Mouse (Mus musculus) ES-E14 (cell line): ENCODE data around the gene Lipf. TPM values are rescaled to one million over a fixed set of nuclear protein-coding genes. Genes with fewer than 3 reads are reported as not detected.
A peak's percentile ranks its signal among the peaks of the same experiment; 100 is the strongest.

Experiments used
- DNase-seq: peaks from one replicate; pipeline ENCODE4 v3.0.0-alpha.2; 2013; ENCODE audit warnings: low read depth, low spot score
- H3K27ac ChIP-seq: 2 replicates; pipeline ENCODE4 v1.5.1; 2012; ENCODE audit warnings: low read depth, mild to moderate bottlenecking, low read length, moderate library complexity, mixed read lengths; ENCODE audit not compliant: poor library complexity, insufficient read depth, severe bottlenecking
- H3K36me3 ChIP-seq: 2 replicates; pipeline ENCODE4 v1.6.1; 2012; ENCODE audit warnings: mild to moderate bottlenecking, low read length, moderate library complexity, mixed read lengths; ENCODE audit not compliant: control insufficient read depth, poor library complexity, insufficient read depth, severe bottlenecking
- H3K4me1 ChIP-seq, 2 experiments: fragments of 150-350 bp in 1 of 2; sonication (generic) in 1 of 2; 2 replicates each; pipeline ENCODE4 v1.6.1; 2012; ENCODE audit warnings: low read length in 2 of 2, mild to moderate bottlenecking in 1 of 2, mixed read lengths in 1 of 2; ENCODE audit not compliant: control insufficient read depth in 2 of 2, insufficient read depth in 2 of 2, poor library complexity in 1 of 2
- H3K4me3 ChIP-seq, 2 experiments: fragments of 150-350 bp in 1 of 2; sonication (generic) in 1 of 2; 2 replicates each; pipeline ENCODE4 v1.5.1; 2012; ENCODE audit warnings: low read length in 2 of 2, low read depth in 1 of 2, mild to moderate bottlenecking in 1 of 2, mixed read lengths in 1 of 2; ENCODE audit not compliant: insufficient read depth in 1 of 2, poor library complexity in 1 of 2, severe bottlenecking in 1 of 2
- H3K9ac ChIP-seq: 2 replicates; pipeline ENCODE4 v1.6.1; 2012; ENCODE audit warnings: low read depth, mild to moderate bottlenecking, low read length, mixed read lengths; ENCODE audit not compliant: poor library complexity, insufficient read depth, severe bottlenecking
- H3K9me3 ChIP-seq: fragments of 150-350 bp; sonication (generic); 2 replicates; pipeline ENCODE4 v1.6.1; 2012; ENCODE audit warnings: low read depth, mild to moderate bottlenecking, low read length; ENCODE audit not compliant: control insufficient read depth, insufficient read depth
- CHD2 ChIP-seq: IDR thresholded peaks from 2 replicates; pipeline ENCODE4 v1.6.1; 2014; ENCODE audit warnings: mild to moderate bottlenecking, low read depth, low read length, inconsistent platforms
- HCFC1 ChIP-seq: IDR thresholded peaks from 2 replicates; pipeline ENCODE4 v1.6.1; 2012; ENCODE audit warnings: low read length, inconsistent platforms, borderline replicate concordance; ENCODE audit not compliant: insufficient read depth
- MAFK ChIP-seq: IDR thresholded peaks from 2 replicates; pipeline ENCODE4 v1.6.1; 2014; ENCODE audit warnings: mild to moderate bottlenecking, low read depth, low read length, inconsistent platforms; ENCODE audit not compliant: insufficient read depth
- ZC3H11A ChIP-seq: IDR thresholded peaks from 2 replicates; pipeline ENCODE4 v1.6.1; 2012; ENCODE audit warnings: low read depth, mild to moderate bottlenecking, inconsistent platforms, low read length, borderline replicate concordance
- ZNF384 ChIP-seq: IDR thresholded peaks from 2 replicates; pipeline ENCODE4 v1.6.1; 2012; ENCODE audit warnings: low read depth, low read length, inconsistent platforms
- in situ Hi-C, 2 experiments: fragments of 600-800 bp; cut with MboI; formaldehyde crosslinking; loops; one replicate each; pipeline ENCODE4 v1.15.1; 2025; ENCODE audit warnings: low sequenced_read_pairs in 2 of 2, inconsistent platforms in 1 of 2; ENCODE audit not compliant: unreplicated experiment in 2 of 2
- total RNA-seq: library from RNA; depleted of rRNA; stranded (reverse); fragments of 300-350 nt; gene quantifications from 2 replicates; pipeline ENCODE4 v1.2.3, GENCODE M21; 2012; rRNA removed

Gene Lipf
- not detected in 2 replicates for total RNA-seq

DNA sequence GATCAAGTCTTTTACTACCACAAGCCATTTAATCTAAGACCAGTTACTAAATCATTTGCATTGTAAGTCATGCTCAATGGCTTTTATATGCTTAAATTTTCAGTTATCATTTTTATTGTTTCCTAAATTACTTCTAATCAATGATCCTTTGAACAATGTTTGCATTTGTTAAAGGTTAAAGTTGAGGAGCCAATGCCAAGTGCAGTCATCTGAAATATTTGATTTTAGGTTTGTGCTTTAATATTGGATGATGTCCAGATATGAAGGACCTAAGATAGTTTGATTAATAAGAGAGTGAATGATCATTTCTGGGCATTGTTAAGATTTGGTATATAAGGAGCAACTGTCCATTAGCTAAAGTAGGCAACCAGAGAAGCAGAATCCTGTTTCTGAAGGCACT, at the start of gene Lipf:
Lipf (plus strand) TSS at position 301 of the 400 bp plus-strand sequence.
- no peak within 1 kb of the TSS for H3K27ac ChIP-seq
- no peaks in the 10 kb centered on the region for H3K36me3 ChIP-seq
- H3K4me1 ChIP-seq, result no peaks in the 10 kb centered on the region
- TF ChIP-seq MAFK, result no peak
- TF ChIP-seq HCFC1, result no peak
- TF ChIP-seq CHD2, result no peak
- no peak for TF ChIP-seq ZC3H11A
- no peaks in the 10 kb centered on the region for H3K9me3 ChIP-seq
- DNase-seq, result no peak
- in situ Hi-C loops, result no loop called here
- H3K9ac ChIP-seq, result no peak within 1 kb of the TSS
- H3K4me3 ChIP-seq, result no peak within 1 kb of the TSS

DNA sequence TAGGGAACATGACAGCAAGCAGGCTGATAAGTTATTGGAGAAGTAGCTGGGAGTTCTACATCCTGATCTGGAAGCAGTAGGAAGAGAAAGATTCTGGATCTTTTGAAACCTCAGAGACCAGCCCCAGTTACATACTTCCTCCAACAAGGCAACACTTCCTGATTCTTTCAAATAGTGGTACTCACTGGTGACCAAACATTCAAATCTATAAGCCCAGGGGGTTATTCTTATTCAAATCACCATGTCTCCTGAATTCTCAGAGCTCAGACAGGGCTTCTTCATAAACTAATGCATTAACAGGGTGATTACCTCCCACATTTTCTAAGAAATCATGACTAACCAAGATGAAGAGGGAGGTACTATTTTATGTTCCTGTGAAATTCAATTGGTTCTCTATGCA, 36.9 kb upstream of the Lipf start:
- Histone ChIP-seq H3K4me3 (no peak overlapping the region), H3K27ac (no peak overlapping the region), H3K4me1 (no peaks in the 10 kb centered on the region), H3K9ac (no peak overlapping the region), H3K9me3 (no peaks in the 10 kb centered on the region), H3K36me3 (no peaks in the 10 kb centered on the region)
- TF ChIP-seq ZC3H11A, result no peak
- no peak for TF ChIP-seq HCFC1
- TF ChIP-seq CHD2, result no peak
- TF ChIP-seq ZNF384, result no peak
- TF ChIP-seq MAFK, result no peak
- in situ Hi-C loops, result no loop called here
- DNase-seq, result no peak

GRCm38 (mm10) chr19:33979007-33979406, 18.0 kb downstream of the Lipf start:
- DNase-seq, result peak; percentile 22
- H3K36me3 ChIP-seq, result no peaks in the 10 kb centered on the region
- H3K9ac ChIP-seq, result no peak overlapping the region
- TF ChIP-seq ZNF384 (no peak), HCFC1 (no peak), MAFK (no peak), ZC3H11A (no peak), CHD2 (no peak)
- H3K4me1 ChIP-seq, result no peaks in the 10 kb centered on the region
- no peak overlapping the region for H3K27ac ChIP-seq
- no peaks in the 10 kb centered on the region for H3K9me3 ChIP-seq
- in situ Hi-C loops, result no loop called here
- no peak overlapping the region for H3K4me3 ChIP-seq

- Histone ChIP-seq H3K9ac (no peak overlapping the region), H3K27ac (no peak overlapping the region), H3K9me3 (no peaks in the 10 kb centered on the region), H3K4me3 (no peak overlapping the region), H3K36me3 (no peaks in the 10 kb centered on the region), H3K4me1 (no peaks in the 10 kb centered on the region)
- in situ Hi-C loops, result no loop called here
- TF ChIP-seq MAFK, result no peak
- no peak for TF ChIP-seq ZC3H11A
- no peak for TF ChIP-seq HCFC1
- no peak for TF ChIP-seq CHD2
- no peak for TF ChIP-seq ZNF384
- DNase-seq, result no peak
Observed at GRCm38 (mm10) chr19:33983043-33983442, 22.1 kb downstream of the Lipf start.

DNA sequence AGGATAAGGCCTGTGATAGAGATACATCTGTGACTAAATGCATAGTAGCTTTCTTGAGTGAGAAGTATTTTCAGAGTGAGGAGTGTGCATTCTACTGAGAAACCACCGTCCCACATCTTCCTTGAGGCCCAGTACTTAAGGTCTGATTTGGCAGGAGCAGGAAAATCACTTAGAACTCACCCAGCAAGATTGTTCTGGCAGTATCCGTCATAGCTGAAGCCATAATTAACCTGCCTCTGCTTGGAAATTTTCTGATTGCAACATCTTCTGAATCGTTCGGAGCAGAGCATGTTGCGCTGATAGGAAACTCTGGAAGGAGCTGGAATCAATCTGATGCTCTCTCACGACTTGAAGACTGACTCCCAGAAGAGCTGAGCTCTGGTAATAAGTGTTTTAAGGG, 47.0 kb downstream of the Lipf start, which contains the start of gene Lipk:
Lipk (plus strand) TSS at position 289 of the 400 bp plus-strand sequence.
- Histone ChIP-seq H3K9ac (no peak within 1 kb of the TSS), H3K36me3 (no peaks in the 10 kb centered on the region), H3K4me3 (no peak within 1 kb of the TSS), H3K27ac (no peak within 1 kb of the TSS), H3K4me1 (no peaks in the 10 kb centered on the region), H3K9me3 (no peaks in the 10 kb centered on the region)
- TF ChIP-seq ZNF384, result no peak
- in situ Hi-C loops, result no loop called here
- DNase-seq, result no peak
